Mouse (Mus musculus) mouse embryonic stem cell (cell line): ENCODE results near the gene Mgll.

Source experiments
- in situ Hi-C, 2 experiments: fragments of 300-500 bp; cut with MboI; formaldehyde crosslinking; loops; 1 replicate in 1 of 2; 3 replicates in 1 of 2; pipeline ENCODE4 v1.14.3; 2019 to 2020; ENCODE audit warnings: low sequenced_read_pairs in 2 of 2, low pct_unique_long_range_greater_than_20kb in 1 of 2, mixed read lengths in 1 of 2; ENCODE audit not compliant: unreplicated experiment in 1 of 2

Gene Mgll

GRCm38 (mm10) chr6:88724313-88725195, at the start of gene Mgll:
Mgll (plus strand) TSS chr6:88724412.
- in situ Hi-C loops, result no loop called here

DNA sequence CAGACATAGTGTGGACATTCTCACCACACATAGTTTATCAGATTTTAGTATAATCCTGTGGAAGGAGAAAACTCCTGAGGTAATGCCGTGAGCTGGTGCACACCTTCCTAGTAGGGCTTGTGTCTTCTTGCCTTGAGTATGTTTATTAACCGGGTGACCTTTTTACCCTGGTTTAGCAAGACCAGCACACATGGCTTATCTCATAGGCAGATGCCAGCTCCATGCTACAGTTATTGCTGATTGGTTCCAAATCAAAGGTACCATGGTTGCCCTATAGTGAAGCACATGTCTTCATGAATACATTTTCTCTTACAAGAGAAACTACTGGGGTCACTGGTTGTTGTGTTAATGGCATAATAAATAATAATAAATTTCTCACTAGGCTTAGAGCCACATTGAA, 48.4 kb upstream of the Mgll start:
- in situ Hi-C loops, result no loop called here

- in situ Hi-C loops, result no loop called here
These were observed 47.2 kb upstream of the Mgll start for GRCm38 (mm10) chr6:88676753-88677736.

GRCm38 (mm10) chr6:88677738-88678137, 46.5 kb upstream of the Mgll start:
- in situ Hi-C loops, result no loop called here

GRCm38 (mm10) chr6:88681026-88681425, 43.2 kb upstream of the Mgll start:
- in situ Hi-C loops, result no loop called here

DNA sequence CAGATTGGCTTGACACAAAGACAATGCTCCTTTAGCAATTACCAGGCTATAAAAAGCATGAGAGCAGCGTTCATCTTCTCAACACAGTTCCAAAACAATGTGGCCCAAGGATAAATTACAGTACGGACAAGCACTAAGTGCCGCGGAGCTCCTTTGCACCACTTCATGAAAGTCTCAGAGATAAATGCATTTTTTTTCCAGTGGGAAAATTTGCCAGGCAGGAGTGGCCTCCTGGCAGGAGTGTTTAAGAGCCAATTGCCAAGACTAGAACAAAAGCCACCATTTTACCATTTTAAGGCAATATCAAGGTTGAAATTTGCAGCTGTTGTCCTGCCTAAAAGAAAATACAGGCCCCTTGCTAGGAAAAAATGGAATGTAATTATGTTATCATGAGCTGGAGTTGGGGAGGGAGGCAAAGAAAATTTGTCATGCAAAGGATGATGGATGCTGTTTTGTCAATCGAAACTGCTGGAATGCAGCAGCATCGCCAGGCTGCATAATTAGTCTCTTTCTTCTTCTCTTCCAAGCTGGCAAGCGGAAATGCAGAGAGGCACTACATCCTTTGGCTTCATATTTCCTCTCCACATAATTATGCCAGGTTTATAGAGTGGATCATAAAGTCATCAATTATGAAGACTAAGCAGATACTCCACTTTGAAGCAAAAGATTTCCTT, 40.7 kb upstream of the Mgll start:
- in situ Hi-C loops, result no loop called here

- in situ Hi-C loops, result no loop called here
These were observed 36.0 kb upstream of the Mgll start for GRCm38 (mm10) chr6:88688171-88688570.

DNA sequence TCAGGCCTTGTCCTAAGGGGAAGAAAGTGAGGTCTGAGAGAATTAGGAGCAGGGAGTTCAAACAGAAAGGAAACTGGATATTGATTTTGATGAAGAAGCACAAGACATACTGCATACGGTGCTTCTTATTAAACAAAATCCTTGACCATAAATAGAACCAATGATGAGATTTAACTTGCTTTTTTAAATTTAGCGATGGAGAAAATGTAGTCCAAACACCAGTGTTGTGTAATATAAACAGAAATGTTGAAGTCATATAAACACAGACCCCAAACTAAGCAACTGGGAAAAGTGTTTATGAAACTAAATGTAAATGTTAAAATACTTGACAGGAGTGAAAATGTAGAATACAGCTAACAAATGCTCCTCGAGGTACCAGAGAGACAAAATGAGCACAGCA, 35.5 kb upstream of the Mgll start:
- in situ Hi-C loops, result no loop called here

DNA sequence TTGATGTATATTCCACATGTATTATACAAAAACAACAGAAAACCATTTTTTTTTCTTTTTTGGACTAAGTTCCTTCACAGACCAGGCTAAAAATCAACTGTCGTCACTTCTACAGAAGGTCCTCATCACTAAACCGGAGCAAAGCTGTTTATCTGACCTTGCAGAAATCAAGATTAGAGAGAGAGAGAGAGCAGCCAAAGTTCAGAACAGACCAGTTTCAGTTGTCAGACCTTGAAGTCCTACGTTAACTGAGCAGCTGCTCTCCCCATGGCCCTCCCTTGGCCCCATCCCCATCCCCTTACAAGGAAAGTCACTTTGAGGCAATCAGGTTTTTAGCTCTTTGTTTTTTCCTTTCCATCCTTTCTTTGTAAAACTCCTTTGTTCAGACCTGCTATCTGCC, 34.0 kb upstream of the Mgll start:
- in situ Hi-C loops, result no loop called here

DNA sequence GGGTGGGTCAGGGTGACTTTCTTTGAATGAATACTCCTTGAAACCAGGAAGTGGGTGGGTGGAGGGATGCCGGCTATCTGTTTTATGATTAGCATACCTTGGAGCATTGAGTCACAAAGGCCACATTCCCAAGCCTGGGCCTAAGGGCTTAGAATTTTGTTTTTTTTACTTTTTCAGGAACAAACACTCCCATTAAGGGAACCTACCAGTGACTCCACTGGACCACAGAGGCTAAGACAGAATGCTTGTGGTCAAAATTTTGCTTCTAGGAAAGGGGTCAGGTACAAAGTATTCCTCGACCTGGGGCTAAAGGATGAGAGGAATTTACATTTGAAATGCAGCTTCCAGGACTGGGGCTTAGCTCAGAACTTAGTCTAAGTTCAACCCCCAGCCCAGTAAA, 32.9 kb upstream of the Mgll start:
- in situ Hi-C loops, result no loop called here

GRCm38 (mm10) chr6:88702887-88703286, 21.3 kb upstream of the Mgll start:
- in situ Hi-C loops, result no loop called here

GRCm38 (mm10) chr6:88703731-88704130, 20.5 kb upstream of the Mgll start:
- in situ Hi-C loops, result no loop called here

- in situ Hi-C loops, result no loop called here
These were observed 15.6 kb upstream of the Mgll start for GRCm38 (mm10) chr6:88708401-88709278.

DNA sequence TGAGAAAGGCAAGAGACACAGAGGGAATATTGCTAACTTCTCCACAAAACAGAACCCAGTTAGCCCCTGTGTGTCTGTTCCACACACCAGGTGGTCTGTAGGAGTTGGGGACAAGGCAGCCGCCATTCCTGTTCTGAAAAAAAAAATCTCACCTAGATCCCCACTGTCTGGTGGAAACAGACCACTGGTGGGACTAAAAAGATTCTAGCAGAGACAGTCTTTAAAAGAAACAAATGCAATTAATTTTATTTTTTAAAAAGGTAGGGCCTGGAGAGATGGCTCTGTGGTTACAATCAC, 15.0 kb upstream of the Mgll start:
- in situ Hi-C loops, result no loop called here

- in situ Hi-C loops, result no loop called here
These were observed 12.9 kb upstream of the Mgll start for GRCm38 (mm10) chr6:88711313-88711712.

DNA sequence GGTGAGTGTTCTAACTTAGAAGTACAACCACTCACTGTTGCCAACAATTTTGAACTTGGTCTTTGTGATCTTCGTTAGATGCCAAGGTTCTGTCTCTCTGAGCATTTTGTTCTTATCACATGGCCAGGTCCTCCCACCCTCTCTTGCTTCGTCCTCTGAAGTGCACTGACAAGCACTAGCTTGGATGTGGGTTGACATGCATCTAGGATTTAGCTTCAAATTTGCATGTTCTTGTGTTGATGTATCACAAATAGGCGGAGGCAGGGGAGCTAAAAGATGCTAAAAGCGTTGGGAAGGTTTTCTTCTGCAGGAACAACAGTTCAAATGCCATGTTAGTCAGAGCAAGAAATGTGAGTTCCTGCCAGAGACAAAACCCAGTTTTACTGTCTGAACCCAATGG, 12.1 kb upstream of the Mgll start:
- in situ Hi-C loops, result no loop called here

DNA sequence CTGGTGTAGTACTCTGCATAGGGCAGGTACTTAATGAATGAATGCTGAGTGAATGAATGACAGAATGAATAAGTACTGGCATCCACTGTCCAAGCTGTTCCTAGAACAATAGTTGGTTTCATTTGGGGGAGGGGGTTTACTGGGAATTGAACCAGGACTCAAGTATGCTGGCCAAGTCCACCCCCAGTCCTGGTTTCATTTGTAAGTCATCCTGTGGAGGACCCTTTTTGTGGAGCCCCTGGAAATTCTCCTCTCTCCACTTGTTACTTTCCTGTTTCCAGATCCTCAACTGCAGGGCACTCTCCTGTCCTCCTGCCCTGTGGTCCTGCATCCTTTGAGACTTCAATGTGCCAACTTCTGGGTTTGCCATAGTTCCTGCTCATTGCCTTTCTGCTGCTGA, 10.9 kb upstream of the Mgll start:
- in situ Hi-C loops, result no loop called here

GRCm38 (mm10) chr6:88714200-88714674, 10.0 kb upstream of the Mgll start:
- in situ Hi-C loops, result no loop called here
